Mouse (Mus musculus) CD4-positive helper T cell, adult 2 months (primary cell): ENCODE data around the gene Selenow.

Experiments used
- DNase-seq: peaks from one replicate; pipeline ENCODE4 v3.0.0-alpha.2; 2012; ENCODE audit warnings: low read depth, missing footprints, low spot score

Gene Selenow

GRCm38 (mm10) chr7:15922220-15922773 is at the start of gene Selenow:
TSS of gene Selenow (minus strand) at chr7:15922402.
- peak; percentile 95 for DNase-seq

DNA sequence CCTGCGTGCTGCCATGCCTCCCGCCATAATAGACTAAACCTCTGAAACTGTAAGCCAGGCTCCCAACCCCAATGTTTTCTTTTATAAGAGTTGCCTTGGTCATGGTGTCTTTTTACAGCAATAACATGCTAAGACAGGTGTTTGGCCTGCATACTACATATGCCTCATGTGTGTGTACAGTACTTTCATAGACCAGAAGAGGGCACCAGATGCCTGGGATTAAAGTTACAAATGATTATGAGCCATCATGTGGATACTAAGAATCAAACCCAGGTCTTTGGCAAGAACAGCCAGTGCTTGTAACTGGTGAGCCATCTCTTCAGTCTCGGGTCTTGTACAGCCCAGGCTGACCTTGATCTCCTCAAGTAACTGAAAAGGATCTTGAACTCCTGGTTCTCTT is 47.5 kb upstream of the Selenow start:
- DNase-seq: no peak

- DNase-seq: no peak
Observed at GRCm38 (mm10) chr7:15968322-15968721, 46.1 kb upstream of the Selenow start.

DNA sequence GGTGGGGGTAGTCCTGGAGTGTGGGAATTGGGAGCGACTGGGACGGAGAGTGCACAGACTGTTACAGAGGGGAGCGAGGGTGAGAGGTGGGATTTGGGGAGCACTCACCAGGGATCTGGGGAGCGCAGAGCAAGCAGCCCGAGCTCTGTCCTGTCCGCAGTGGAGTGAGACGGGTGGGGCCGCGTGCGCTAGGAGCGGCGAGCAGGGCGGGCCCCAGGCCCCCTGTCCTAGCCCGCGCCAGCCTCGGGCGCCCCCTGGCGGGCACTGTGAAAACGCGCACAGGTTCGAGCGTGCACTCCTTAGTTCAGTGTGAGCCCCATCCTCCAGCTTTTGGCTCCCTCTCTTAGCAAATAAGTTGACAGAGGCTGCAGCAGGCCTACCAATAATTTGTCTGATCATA is 45.1 kb upstream of the Selenow start, which contains the start of gene Ehd2:
TSS of gene Ehd2 (minus strand) at position 256 of the 400 bp plus-strand sequence.
- peak; percentile 63 for DNase-seq

- DNase-seq: no peak
Observed at GRCm38 (mm10) chr7:15966489-15966888, 44.3 kb upstream of the Selenow start.

- DNase-seq: no peak
Observed at GRCm38 (mm10) chr7:15963798-15964652, 41.8 kb upstream of the Selenow start.

DNA sequence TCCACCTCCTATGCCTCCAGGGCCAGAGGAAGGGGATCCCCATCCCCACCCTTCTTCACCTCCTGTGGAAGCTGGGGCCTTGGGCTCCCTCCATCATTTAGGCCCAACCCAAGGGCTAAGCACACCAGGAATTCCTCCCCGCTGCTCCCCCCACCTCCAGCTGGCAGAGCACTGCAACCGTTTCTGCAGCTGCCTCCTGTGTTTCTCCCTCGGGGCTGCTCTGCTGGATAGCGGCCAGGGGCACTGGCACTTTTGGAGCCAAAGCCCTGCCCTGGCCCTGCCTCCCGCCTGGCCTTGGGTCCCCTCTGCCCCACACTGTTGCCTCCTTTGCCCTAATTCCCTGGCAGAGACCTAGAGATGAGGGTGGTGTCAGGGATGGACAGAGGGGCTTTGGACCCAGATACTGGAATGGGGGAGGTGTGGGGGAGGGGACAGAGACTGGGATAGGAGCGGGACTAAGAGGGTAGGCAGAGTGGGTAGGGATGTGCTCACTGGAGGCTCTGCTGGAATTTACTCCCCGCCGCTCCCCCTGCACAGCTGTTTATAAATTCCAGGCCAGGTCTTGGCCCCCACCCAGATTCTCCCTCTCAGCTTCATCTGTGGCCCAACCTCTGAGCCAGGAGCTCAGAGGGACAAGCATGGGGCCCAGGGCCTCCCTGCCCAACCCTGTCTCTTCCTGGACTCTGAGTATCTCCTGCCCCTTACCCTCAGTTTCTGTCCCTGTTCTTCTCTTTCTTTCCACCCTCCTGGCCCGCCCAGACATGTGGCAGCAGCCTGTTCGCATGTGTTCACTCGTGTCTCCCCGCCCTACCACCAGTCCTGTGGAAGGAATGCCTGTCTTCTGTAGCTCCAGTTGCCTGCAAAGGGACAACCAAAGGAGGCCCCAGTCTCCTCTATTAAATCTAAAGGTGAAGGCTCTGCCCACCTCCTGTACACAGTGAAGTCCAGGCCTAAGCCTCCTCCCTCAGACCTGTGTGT is 40.4 kb upstream of the Selenow start:
- DNase-seq: no peak

- DNase-seq: no peak
Observed at GRCm38 (mm10) chr7:15961798-15962197, 39.6 kb upstream of the Selenow start.

DNA sequence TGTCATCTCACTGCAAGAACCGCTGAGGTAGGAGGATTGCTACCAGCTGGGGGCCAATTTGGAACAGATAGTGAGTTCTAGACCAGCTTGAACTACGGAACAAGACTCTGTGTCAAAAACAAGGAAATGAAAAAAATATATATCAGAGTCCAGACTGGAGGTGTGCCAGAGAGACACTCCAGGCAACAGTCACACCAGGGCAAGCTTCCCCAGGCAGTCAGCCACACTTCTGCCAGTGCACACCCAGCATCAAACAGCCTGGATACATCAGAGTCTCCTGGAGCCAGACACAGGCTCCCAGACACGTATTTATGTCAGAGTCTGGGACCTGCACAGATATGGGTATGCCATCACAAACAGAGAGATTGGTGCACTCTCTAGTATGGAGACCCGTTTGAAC is 39.0 kb upstream of the Selenow start:
- DNase-seq: no peak

DNA sequence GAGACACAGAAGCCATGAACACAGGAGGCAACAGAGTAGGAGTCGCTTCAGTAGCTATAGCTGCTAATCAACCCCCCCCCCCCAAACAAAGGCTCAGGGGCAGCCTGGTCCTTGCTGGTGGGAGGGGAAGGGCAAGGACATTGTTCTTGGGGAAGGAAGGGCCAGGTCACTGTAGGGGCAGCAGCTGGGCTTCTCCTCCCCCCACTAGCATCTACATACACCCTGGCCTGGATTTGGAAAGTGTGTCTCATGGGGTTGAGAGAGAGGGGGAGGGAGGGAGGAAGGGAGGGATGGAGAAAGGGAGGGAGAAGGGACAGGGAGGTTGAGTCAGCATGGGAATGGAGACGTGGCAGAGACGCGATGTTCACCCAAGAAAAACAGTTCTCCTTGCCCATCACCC is 38.5 kb upstream of the Selenow start:
- no peak for DNase-seq

DNA sequence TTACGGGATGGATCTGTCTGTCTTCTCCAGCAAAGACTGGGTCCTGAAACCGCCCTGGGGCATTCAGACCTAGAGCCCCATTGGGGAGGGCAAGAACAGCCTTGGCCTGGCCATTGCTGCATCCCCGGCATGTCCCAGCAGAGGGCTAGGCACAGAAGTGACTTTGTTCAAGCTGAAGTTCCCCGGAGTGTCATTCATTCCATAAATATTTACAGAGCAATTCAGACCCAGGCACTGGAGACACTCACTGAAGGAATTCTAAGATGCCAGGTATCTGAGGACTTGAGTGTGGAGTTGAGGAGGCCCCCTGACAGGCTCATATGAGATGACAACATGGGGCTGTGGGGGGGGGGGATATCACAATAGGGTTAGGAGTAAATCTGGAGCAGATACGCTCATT is 33.9 kb upstream of the Selenow start:
- no peak for DNase-seq

GRCm38 (mm10) chr7:15955509-15955908 is 33.3 kb upstream of the Selenow start:
- no peak for DNase-seq

- DNase-seq: no peak
Observed at GRCm38 (mm10) chr7:15954978-15955443, 32.8 kb upstream of the Selenow start.

GRCm38 (mm10) chr7:15954436-15954835 is 32.2 kb upstream of the Selenow start:
- no peak for DNase-seq

GRCm38 (mm10) chr7:15953307-15954074 is 31.3 kb upstream of the Selenow start:
- DNase-seq: peak; percentile 49

- no peak for DNase-seq
Observed at GRCm38 (mm10) chr7:15952416-15952815, 30.2 kb upstream of the Selenow start.

DNA sequence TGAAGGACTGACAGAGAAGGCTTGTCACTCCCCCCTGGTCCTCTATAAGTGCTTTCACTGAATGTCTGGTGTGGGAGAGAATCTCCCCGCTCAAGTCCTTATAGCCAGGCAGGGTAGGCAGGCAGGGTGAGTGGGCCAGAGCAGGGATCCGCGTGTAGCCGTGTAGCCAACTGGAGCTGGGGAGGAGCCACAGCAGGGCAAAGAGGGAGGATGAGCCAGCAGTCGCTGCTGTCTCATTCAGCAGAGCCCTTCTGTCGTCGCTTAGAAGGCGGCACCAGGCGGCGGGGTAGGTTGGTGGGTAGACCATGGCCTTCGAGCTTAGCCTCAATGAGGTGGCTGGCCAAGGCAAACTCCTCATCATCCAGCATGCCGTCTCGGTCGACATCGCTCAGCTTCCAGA is 27.8 kb upstream of the Selenow start:
- no peak for DNase-seq

GRCm38 (mm10) chr7:15949216-15949790 is 27.1 kb upstream of the Selenow start:
- DNase-seq: peak; percentile 77

- DNase-seq: peak; percentile 86
Observed at GRCm38 (mm10) chr7:15948381-15948941, 26.3 kb upstream of the Selenow start.

GRCm38 (mm10) chr7:15947653-15948260 is 25.6 kb upstream of the Selenow start:
- no peak for DNase-seq
